Mouse (Mus musculus) embryonic facial prominence, embryonic 11.5 days (tissue): ENCODE measurements around the gene Lrpprc. TPM values are rescaled to one million over a fixed set of nuclear protein-coding genes. Genes with fewer than 3 reads are reported as not detected.

Experiments
- ATAC-seq: fragments of 200-750 bp; cut with Nextera tagmentation; replicated peaks from 2 replicates; pipeline ENCODE4 v1.8.0; 2017; ENCODE audit warnings: low read depth; ENCODE audit not compliant: insufficient number of reproducible peaks, low FRiP score, low TSS enrichment
- DNase-seq: peaks from one replicate; pipeline ENCODE4 v3.0.0-alpha.2; 2015; ENCODE audit warnings: low spot score
- H3K27ac ChIP-seq: fragments of 300-500 bp; sonication (generic); replicated peaks from 2 replicates; pipeline ENCODE4 v1.5.1; 2014; ENCODE audit warnings: mild to moderate bottlenecking, low read depth, low read length, control low read depth
- H3K27me3 ChIP-seq: fragments of 300-500 bp; sonication (generic); 2 replicates; pipeline ENCODE4 v1.6.1; 2014; ENCODE audit warnings: mild to moderate bottlenecking, low read length, moderate library complexity, mixed read lengths; ENCODE audit not compliant: control insufficient read depth, insufficient read depth
- H3K36me3 ChIP-seq: fragments of 300-500 bp; sonication (generic); replicated peaks from 2 replicates; pipeline ENCODE4 v1.6.1; 2014; ENCODE audit warnings: low read depth, mild to moderate bottlenecking, low read length, moderate library complexity, mixed read lengths; ENCODE audit not compliant: control insufficient read depth, insufficient read depth
- H3K4me1 ChIP-seq: fragments of 300-500 bp; sonication (generic); 2 replicates; pipeline ENCODE4 v1.6.1; 2014; ENCODE audit warnings: low read length, mixed read lengths; ENCODE audit not compliant: control insufficient read depth, insufficient read depth
- H3K4me2 ChIP-seq: fragments of 300-500 bp; sonication (generic); 2 replicates; pipeline ENCODE4 v1.6.1; 2014; ENCODE audit warnings: low read depth, mild to moderate bottlenecking, control low read depth, low read length, moderate library complexity
- H3K4me3 ChIP-seq: fragments of 300-500 bp; sonication (generic); 2 replicates; pipeline ENCODE4 v1.5.1; 2014; ENCODE audit warnings: low read depth, low read length, control low read depth
- H3K9ac ChIP-seq: fragments of 300-500 bp; sonication (generic); replicated peaks from 2 replicates; pipeline ENCODE4 v1.6.1; 2014; ENCODE audit warnings: mild to moderate bottlenecking, control low read depth, low read length
- H3K9me3 ChIP-seq: fragments of 300-500 bp; sonication (generic); replicated peaks from 2 replicates; pipeline ENCODE4 v1.6.1; 2016; ENCODE audit warnings: mild to moderate bottlenecking, low read length, inconsistent platforms, mixed read lengths; ENCODE audit not compliant: control insufficient read depth
- WGBS: fragments of 180-500 bp; shearing (Covaris S2); extraction: QIAGEN DNeasy Blood & Tissue Kit; methylation state at CpG from one replicate; pipeline ENCODE4 v1.1.7; 2014; 5-methylcytosine and 5-hydroxymethylcytosine counted together
- polyA plus RNA-seq: library from polyadenylated mRNA; unstranded; fragments of >200 nt; fragmentation: Nextera tagmentation; extraction: Ambion mirVana; gene quantifications from 2 replicates; pipeline ENCODE4 v1.2.1, GENCODE M21; 2014

The Lrpprc gene
- polyA plus RNA-seq, 1 experiment from 2014 or later: 63.1 TPM

- H3K4me3 ChIP-seq: no peak overlapping the region
- no peak overlapping the region for H3K27ac ChIP-seq
- 58% methylated on average over 4 of the region's 4 CpGs for WGBS
- no peaks in the 10 kb centered on the region for H3K27me3 ChIP-seq
- H3K4me2 ChIP-seq: no peak overlapping the region
- no peak for DNase-seq
- no peaks in the 10 kb centered on the region for H3K9me3 ChIP-seq
- no peak for ATAC-seq
- no peak overlapping the region for H3K9ac ChIP-seq
- no peaks in the 10 kb centered on the region for H3K4me1 ChIP-seq
- H3K36me3 ChIP-seq: no peaks in the 10 kb centered on the region
Observed at GRCm38 (mm10) chr17:84675204-84675603, 115.4 kb downstream of the Lrpprc start.

GRCm38 (mm10) chr17:84674048-84674447 lies 116.5 kb downstream of the Lrpprc start:
- Histone ChIP-seq H3K4me3 (no peak overlapping the region), H3K9ac (no peak overlapping the region), H3K36me3 (no peaks in the 10 kb centered on the region), H3K4me1 (no peaks in the 10 kb centered on the region), H3K27me3 (no peaks in the 10 kb centered on the region), H3K9me3 (no peaks in the 10 kb centered on the region), H3K4me2 (no peak overlapping the region), H3K27ac (no peak overlapping the region)
- WGBS: 12% methylated on average over 7 of the region's 7 CpGs
- DNase-seq (peak; percentile 41), ATAC-seq (no peak)

GRCm38 (mm10) chr17:84672376-84673369 lies 117.9 kb downstream of the Lrpprc start:
- H3K27ac ChIP-seq: no peak overlapping the region
- H3K9ac ChIP-seq: no peak overlapping the region
- no peak for ATAC-seq
- H3K9me3 ChIP-seq: no peaks in the 10 kb centered on the region
- H3K4me3 ChIP-seq: no peak overlapping the region
- no peaks in the 10 kb centered on the region for H3K4me1 ChIP-seq
- no peaks in the 10 kb centered on the region for H3K36me3 ChIP-seq
- DNase-seq: no peak
- H3K27me3 ChIP-seq: no peaks in the 10 kb centered on the region
- WGBS: 76% methylated on average over 16 of the region's 16 CpGs
- H3K4me2 ChIP-seq: no peak overlapping the region

- ATAC-seq (no peak), DNase-seq (no peak)
- Histone ChIP-seq H3K9me3 (no peaks in the 10 kb centered on the region), H3K4me1 (no peaks in the 10 kb centered on the region), H3K4me2 (no peak overlapping the region), H3K36me3 (no peaks in the 10 kb centered on the region), H3K4me3 (no peak overlapping the region), H3K27ac (no peak overlapping the region), H3K27me3 (no peaks in the 10 kb centered on the region), H3K9ac (no peak overlapping the region)
- 93% methylated on average over 3 of the region's 3 CpGs for WGBS
Observed at GRCm38 (mm10) chr17:84667848-84668247, 122.7 kb downstream of the Lrpprc start.

- Histone ChIP-seq H3K9me3 (no peaks in the 10 kb centered on the region), H3K27ac (no peak overlapping the region), H3K27me3 (no peaks in the 10 kb centered on the region), H3K9ac (no peak overlapping the region), H3K36me3 (no peaks in the 10 kb centered on the region), H3K4me3 (no peak overlapping the region), H3K4me2 (no peak overlapping the region), H3K4me1 (no peaks in the 10 kb centered on the region)
- DNase-seq (no peak), ATAC-seq (no peak)
- 29% methylated on average over 9 of the region's 9 CpGs for WGBS
Observed at GRCm38 (mm10) chr17:84665691-84666090, 124.9 kb downstream of the Lrpprc start.

- Histone ChIP-seq H3K4me1 (no peaks in the 10 kb centered on the region), H3K27me3 (no peaks in the 10 kb centered on the region), H3K4me3 (no peak overlapping the region), H3K9ac (no peak overlapping the region), H3K36me3 (no peaks in the 10 kb centered on the region), H3K27ac (no peak overlapping the region), H3K4me2 (no peak overlapping the region), H3K9me3 (no peaks in the 10 kb centered on the region)
- 46% methylated on average over 10 of the region's 10 CpGs for WGBS
- ATAC-seq: no peak
- DNase-seq: no peak
Observed at GRCm38 (mm10) chr17:84665053-84665452, 125.5 kb downstream of the Lrpprc start.

- no peaks in the 10 kb centered on the region for H3K36me3 ChIP-seq
- no peaks in the 10 kb centered on the region for H3K27me3 ChIP-seq
- no peak overlapping the region for H3K9ac ChIP-seq
- H3K4me3 ChIP-seq: no peak overlapping the region
- ATAC-seq (no peak), DNase-seq (no peak)
- H3K4me2 ChIP-seq: no peak overlapping the region
- H3K27ac ChIP-seq: no peak overlapping the region
- 68% methylated on average over 8 of the region's 8 CpGs for WGBS
- peaks cover 2% of the 10 kb centered on the region; the same call in 1 of the 2 replicates for H3K4me1 ChIP-seq
- no peaks in the 10 kb centered on the region for H3K9me3 ChIP-seq
Observed at GRCm38 (mm10) chr17:84658951-84659350, 131.6 kb downstream of the Lrpprc start.

- DNase-seq: peak; percentile 59
- Histone ChIP-seq H3K36me3 (no peaks in the 10 kb centered on the region), H3K4me1 (peaks cover 2% of the 10 kb centered on the region; the same call in 1 of the 2 replicates), H3K9me3 (no peaks in the 10 kb centered on the region), H3K4me3 (no peak overlapping the region), H3K27ac (no peak overlapping the region), H3K9ac (no peak overlapping the region), H3K27me3 (no peaks in the 10 kb centered on the region), H3K4me2 (no peak overlapping the region)
- ATAC-seq: no peak
- WGBS: 30% methylated on average over 5 of the region's 5 CpGs
Observed at GRCm38 (mm10) chr17:84658195-84658594, 132.4 kb downstream of the Lrpprc start.
